Mouse (Mus musculus) liver, embryonic 12.5 days (tissue): ENCODE data around the gene Ddx47. TPM values are rescaled to one million over a fixed set of nuclear protein-coding genes. Genes with fewer than 3 reads are reported as not detected.

Experiments
- ATAC-seq: fragments of 200-750 bp; cut with Nextera tagmentation; 2 replicates; pipeline ENCODE4 v1.8.0; 2017; ENCODE audit warnings: moderate number of reproducible peaks, mild to moderate bottlenecking, moderate library complexity
- H3K27ac ChIP-seq: fragments of 300-500 bp; sonication (generic); 2 replicates; pipeline ENCODE4 v1.5.1; 2016; ENCODE audit warnings: mild to moderate bottlenecking
- H3K27me3 ChIP-seq: fragments of 300-500 bp; sonication (generic); replicated peaks from 2 replicates; pipeline ENCODE4 v1.6.1; 2016; ENCODE audit warnings: mild to moderate bottlenecking, moderate library complexity
- H3K36me3 ChIP-seq: fragments of 300-500 bp; sonication (generic); 2 replicates; pipeline ENCODE4 v1.6.1; 2016; ENCODE audit warnings: mild to moderate bottlenecking, moderate library complexity
- H3K4me1 ChIP-seq: fragments of 300-500 bp; sonication (generic); 2 replicates; pipeline ENCODE4 v1.6.1; 2016
- H3K4me2 ChIP-seq: fragments of 300-500 bp; sonication (generic); 2 replicates; pipeline ENCODE4 v1.6.1; 2016; ENCODE audit warnings: mild to moderate bottlenecking, moderate library complexity
- H3K4me3 ChIP-seq: fragments of 300-500 bp; sonication (generic); 2 replicates; pipeline ENCODE4 v1.5.1; 2016; ENCODE audit warnings: mild to moderate bottlenecking, moderate library complexity
- H3K9ac ChIP-seq: fragments of 300-500 bp; sonication (generic); 2 replicates; pipeline ENCODE4 v1.6.1; 2016; ENCODE audit warnings: mild to moderate bottlenecking, moderate library complexity
- H3K9me3 ChIP-seq: fragments of 300-500 bp; sonication (generic); replicated peaks from 2 replicates; pipeline ENCODE4 v1.6.1; 2016; ENCODE audit warnings: mild to moderate bottlenecking, moderate library complexity
- WGBS: fragments of 180-500 bp; shearing (Covaris S2); methylation state at CpG from one replicate; pipeline ENCODE4 v1.1.7; 2016; ENCODE audit not compliant: insufficient replicate concordance; 5-methylcytosine and 5-hydroxymethylcytosine counted together
- polyA plus RNA-seq: library from polyadenylated mRNA; unstranded; fragments of >200 nt; fragmentation: Nextera tagmentation; extraction: Ambion mirVana; gene quantifications from 2 replicates; pipeline ENCODE4 v1.2.1, GENCODE M21; 2016

The Ddx47 gene
- polyA plus RNA-seq, 1 experiment from 2014 or later: 87.3 TPM

- H3K27me3 ChIP-seq: peaks cover 11% of the 10 kb centered on the region; the same call in 1 of the 2 replicates
- 46% methylated on average over 9 of the region's 9 CpGs for WGBS
- H3K9me3 ChIP-seq: no peaks in the 10 kb centered on the region
- no peak overlapping the region for H3K27ac ChIP-seq
- no peak overlapping the region for H3K9ac ChIP-seq
- no peaks in the 10 kb centered on the region for H3K36me3 ChIP-seq
- no peak for ATAC-seq
- H3K4me1 ChIP-seq: no peaks in the 10 kb centered on the region
- H3K4me2 ChIP-seq: no peak overlapping the region
- H3K4me3 ChIP-seq: no peak overlapping the region
Measured at GRCm38 (mm10) chr6:135047276-135047675, 35.9 kb downstream of the Ddx47 start.

DNA sequence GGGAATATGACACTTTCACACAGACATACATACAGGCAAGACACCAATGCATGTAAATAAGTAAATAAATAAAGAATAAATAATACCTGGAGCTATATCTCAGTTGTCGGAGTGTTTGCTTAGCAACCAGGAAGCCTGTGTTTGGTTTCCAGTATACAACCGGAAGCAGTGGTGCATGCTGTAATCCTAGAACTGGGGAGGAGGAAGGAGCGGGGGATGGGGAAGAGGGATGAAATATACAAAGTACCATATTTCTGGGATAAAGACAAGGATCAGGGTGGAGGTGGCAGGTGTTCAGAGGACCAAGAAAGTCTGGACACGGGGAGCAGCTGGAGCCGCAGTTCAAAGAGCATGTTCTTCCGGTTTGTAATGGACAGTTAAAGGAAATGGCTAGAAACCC, 37.1 kb downstream of the Ddx47 start:
- no peak overlapping the region for H3K4me2 ChIP-seq
- WGBS: 76% methylated on average over 6 of the region's 6 CpGs
- H3K9me3 ChIP-seq: no peaks in the 10 kb centered on the region
- H3K9ac ChIP-seq: no peak overlapping the region
- H3K4me1 ChIP-seq: 0 out of 2 replicates have a peak, but pooled peaks cover 1% of the 10 kb centered on the region
- 0 out of 2 replicates have a peak, but pooled peaks cover 11% of the 10 kb centered on the region for H3K27me3 ChIP-seq
- H3K27ac ChIP-seq: no peak overlapping the region
- H3K36me3 ChIP-seq: no peaks in the 10 kb centered on the region
- H3K4me3 ChIP-seq: no peak overlapping the region
- no peak for ATAC-seq

- no peak for ATAC-seq
- H3K4me3 ChIP-seq: no peak overlapping the region
- no peak overlapping the region for H3K9ac ChIP-seq
- no peak overlapping the region for H3K27ac ChIP-seq
- 0 out of 2 replicates have a peak, but pooled peaks cover 11% of the 10 kb centered on the region for H3K27me3 ChIP-seq
- H3K36me3 ChIP-seq: no peaks in the 10 kb centered on the region
- H3K4me1 ChIP-seq: 0 out of 2 replicates have a peak, but pooled peaks cover 4% of the 10 kb centered on the region
- H3K9me3 ChIP-seq: no peaks in the 10 kb centered on the region
- WGBS: 82% methylated on average over 16 of the region's 16 CpGs
- H3K4me2 ChIP-seq: no peak overlapping the region
Measured at GRCm38 (mm10) chr6:135048956-135049355, 37.5 kb downstream of the Ddx47 start.

GRCm38 (mm10) chr6:135053789-135054188, 42.4 kb downstream of the Ddx47 start:
- H3K27me3 ChIP-seq: 0 out of 2 replicates have a peak, but pooled peaks cover 4% of the 10 kb centered on the region
- 0 out of 2 replicates have a peak, but pooled peaks cover 4% of the 10 kb centered on the region for H3K4me1 ChIP-seq
- ATAC-seq: no peak
- no peak overlapping the region for H3K4me2 ChIP-seq
- no peaks in the 10 kb centered on the region for H3K9me3 ChIP-seq
- H3K36me3 ChIP-seq: no peaks in the 10 kb centered on the region
- WGBS: 74% methylated on average over 3 of the region's 3 CpGs
- no peak overlapping the region for H3K27ac ChIP-seq
- H3K9ac ChIP-seq: no peak overlapping the region
- H3K4me3 ChIP-seq: no peak overlapping the region

GRCm38 (mm10) chr6:135055882-135056281, 44.5 kb downstream of the Ddx47 start:
- Histone ChIP-seq H3K4me2 (no peak overlapping the region), H3K9ac (no peak overlapping the region), H3K4me3 (no peak overlapping the region), H3K36me3 (no peaks in the 10 kb centered on the region), H3K27me3 (0 out of 2 replicates have a peak, but pooled peaks cover 4% of the 10 kb centered on the region), H3K9me3 (no peaks in the 10 kb centered on the region), H3K27ac (no peak overlapping the region), H3K4me1 (0 out of 2 replicates have a peak, but pooled peaks cover 4% of the 10 kb centered on the region)
- no peak for ATAC-seq
- WGBS: 35% methylated on average over 4 of the region's 4 CpGs

DNA sequence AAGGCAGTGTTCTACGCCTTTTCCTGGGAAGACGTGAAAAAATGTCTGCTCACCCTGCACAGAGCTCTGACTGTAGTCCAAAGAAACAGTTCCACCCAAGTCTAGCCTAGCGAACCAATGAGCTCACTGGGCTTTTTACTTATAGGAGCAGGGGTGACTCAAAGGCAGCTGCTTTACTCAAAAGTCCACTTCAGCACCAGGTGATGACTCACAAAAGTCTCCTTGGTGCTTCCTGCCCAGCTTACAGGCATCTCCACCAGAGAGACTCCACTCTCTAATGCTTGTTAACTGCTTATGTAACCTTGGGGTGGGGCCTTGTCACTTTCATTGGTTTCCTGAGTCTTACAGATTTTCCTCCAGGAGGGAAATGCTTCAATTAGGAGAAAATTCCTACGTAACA, 49.3 kb downstream of the Ddx47 start:
- no peak overlapping the region for H3K4me2 ChIP-seq
- no peak for ATAC-seq
- H3K27ac ChIP-seq: no peak overlapping the region
- H3K4me1 ChIP-seq: peaks cover 13% of the 10 kb centered on the region
- no peak overlapping the region for H3K9ac ChIP-seq
- no peaks in the 10 kb centered on the region for H3K9me3 ChIP-seq
- peaks cover 17% of the 10 kb centered on the region for H3K27me3 ChIP-seq
- no peaks in the 10 kb centered on the region for H3K36me3 ChIP-seq
- no peak overlapping the region for H3K4me3 ChIP-seq
- 81% methylated on average over 4 of the region's 4 CpGs for WGBS

GRCm38 (mm10) chr6:135064621-135065020, 53.2 kb downstream of the Ddx47 start:
- H3K9ac ChIP-seq: no peak overlapping the region; the same call in 1 of the 2 replicates
- 67% methylated on average over 12 of the region's 12 CpGs for WGBS
- peak overlapping the region; percentile 94 for H3K4me2 ChIP-seq
- H3K27me3 ChIP-seq: peaks cover 30% of the 10 kb centered on the region
- H3K36me3 ChIP-seq: no peaks in the 10 kb centered on the region
- H3K9me3 ChIP-seq: no peaks in the 10 kb centered on the region
- no peak for ATAC-seq
- H3K4me1 ChIP-seq: peaks cover 23% of the 10 kb centered on the region
- no peak overlapping the region for H3K4me3 ChIP-seq
- H3K27ac ChIP-seq: no peak overlapping the region

- H3K4me2 ChIP-seq: peak within 1 kb of the TSS; percentile 94
- peak within 1 kb of the TSS; percentile 73 for H3K9ac ChIP-seq
- no peaks in the 10 kb centered on the region for H3K9me3 ChIP-seq
- WGBS: 2% methylated on average over 44 of the region's 44 CpGs
- H3K36me3 ChIP-seq: no peaks in the 10 kb centered on the region
- peaks cover 30% of the 10 kb centered on the region for H3K27me3 ChIP-seq
- H3K4me3 ChIP-seq: peak within 1 kb of the TSS; percentile 63
- ATAC-seq: peak; percentile 92
- H3K27ac ChIP-seq: no peak within 1 kb of the TSS
- peaks cover 23% of the 10 kb centered on the region for H3K4me1 ChIP-seq
Measured at GRCm38 (mm10) chr6:135065236-135065957, 54.0 kb downstream of the Ddx47 start, which contains the start of gene Gprc5a. Gprc5a (plus strand) TSS chr6:135065651.

DNA sequence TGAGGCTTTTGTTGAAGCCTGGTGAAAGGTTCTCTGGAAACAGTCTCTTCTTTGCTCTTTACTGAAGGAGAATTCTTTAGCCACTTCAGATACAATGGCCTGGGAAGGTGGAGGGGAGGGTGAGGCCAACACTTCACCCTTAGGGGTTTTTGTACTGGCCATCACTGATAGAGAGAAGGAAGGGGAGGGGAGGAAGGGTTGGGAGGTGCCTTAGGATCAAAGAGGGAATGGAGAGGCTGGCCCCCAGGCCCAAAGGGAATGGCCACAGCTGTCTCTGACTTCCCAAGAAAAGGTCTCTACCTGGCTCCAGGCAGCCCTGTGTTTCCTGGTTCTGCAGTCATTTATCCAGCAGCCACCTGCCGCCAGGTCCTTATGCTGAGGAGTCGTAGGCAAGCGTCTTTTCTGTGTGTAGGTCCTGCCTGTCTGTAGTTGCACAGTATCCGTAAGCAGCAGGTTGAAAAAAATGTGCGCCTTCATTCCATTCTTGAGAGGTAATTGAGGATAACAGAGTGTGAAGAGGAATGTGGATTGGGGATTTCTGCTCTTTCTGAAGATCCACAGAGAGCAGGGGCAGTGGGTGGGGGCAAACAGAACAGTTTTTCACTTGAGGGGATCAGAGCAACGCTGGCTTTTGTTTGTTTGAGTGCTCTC, 55.5 kb downstream of the Ddx47 start:
- no peaks in the 10 kb centered on the region for H3K36me3 ChIP-seq
- peaks cover 23% of the 10 kb centered on the region for H3K4me1 ChIP-seq
- H3K27me3 ChIP-seq: peaks cover 30% of the 10 kb centered on the region
- no peak overlapping the region for H3K4me3 ChIP-seq
- WGBS: 57% methylated on average over 6 of the region's 6 CpGs
- H3K27ac ChIP-seq: no peak overlapping the region
- no peak overlapping the region for H3K9ac ChIP-seq
- no peak for ATAC-seq
- H3K9me3 ChIP-seq: no peaks in the 10 kb centered on the region
- H3K4me2 ChIP-seq: no peak overlapping the region

- no peaks in the 10 kb centered on the region for H3K9me3 ChIP-seq
- ATAC-seq: no peak
- peaks cover 23% of the 10 kb centered on the region for H3K4me1 ChIP-seq
- no peak overlapping the region for H3K4me2 ChIP-seq
- WGBS: 72% methylated on average over 5 of the region's 5 CpGs
- no peak overlapping the region for H3K4me3 ChIP-seq
- no peaks in the 10 kb centered on the region for H3K36me3 ChIP-seq
- no peak overlapping the region for H3K27ac ChIP-seq
- peaks cover 30% of the 10 kb centered on the region for H3K27me3 ChIP-seq
- no peak overlapping the region for H3K9ac ChIP-seq
Measured at GRCm38 (mm10) chr6:135068221-135068620, 56.8 kb downstream of the Ddx47 start.

DNA sequence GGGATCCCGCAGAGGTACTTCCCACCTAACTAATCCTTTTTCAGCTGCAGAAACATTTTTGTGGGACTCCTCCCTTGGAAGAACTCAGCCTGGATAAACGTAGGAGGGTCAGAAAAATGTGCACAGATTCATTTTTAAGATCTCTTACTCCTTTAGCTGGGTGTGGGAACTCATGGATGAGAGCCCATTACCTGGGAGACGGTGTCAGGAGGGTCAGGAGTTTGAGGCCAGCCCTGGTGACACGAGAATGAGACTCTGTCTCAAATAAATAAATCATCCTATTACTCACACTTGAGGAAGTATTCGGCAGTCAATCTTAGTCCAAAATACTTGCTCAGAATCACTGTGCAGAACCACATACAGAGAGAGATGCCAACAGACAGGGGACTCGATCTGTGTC, 58.4 kb downstream of the Ddx47 start:
- H3K27ac ChIP-seq: no peak overlapping the region
- no peaks in the 10 kb centered on the region for H3K9me3 ChIP-seq
- no peak overlapping the region for H3K4me2 ChIP-seq
- no peak overlapping the region for H3K9ac ChIP-seq
- H3K27me3 ChIP-seq: peaks cover 21% of the 10 kb centered on the region
- no peak overlapping the region for H3K4me3 ChIP-seq
- no peak for ATAC-seq
- 60% methylated on average over 6 of the region's 6 CpGs for WGBS
- no peaks in the 10 kb centered on the region for H3K36me3 ChIP-seq
- H3K4me1 ChIP-seq: peaks cover 18% of the 10 kb centered on the region

GRCm38 (mm10) chr6:135070347-135070746, 58.9 kb downstream of the Ddx47 start:
- H3K36me3 ChIP-seq: no peaks in the 10 kb centered on the region
- H3K9me3 ChIP-seq: no peaks in the 10 kb centered on the region
- H3K9ac ChIP-seq: no peak overlapping the region
- peaks cover 17% of the 10 kb centered on the region for H3K27me3 ChIP-seq
- WGBS: 77% methylated on average over 2 of the region's 2 CpGs
- H3K4me3 ChIP-seq: no peak overlapping the region
- no peak overlapping the region for H3K27ac ChIP-seq
- H3K4me1 ChIP-seq: peaks cover 14% of the 10 kb centered on the region
- no peak overlapping the region for H3K4me2 ChIP-seq
- ATAC-seq: no peak
